Mouse (Mus musculus) ES-E14 (cell line): ENCODE measurements around the gene Lasp1. TPM values are rescaled to one million over a fixed set of nuclear protein-coding genes. Genes with fewer than 3 reads are reported as not detected.

Experiments used
- DNase-seq: peaks from one replicate; pipeline ENCODE4 v3.0.0-alpha.2; 2013; ENCODE audit warnings: low read depth, low spot score
- H3K27ac ChIP-seq: 2 replicates; pipeline ENCODE4 v1.5.1; 2012; ENCODE audit warnings: low read depth, mild to moderate bottlenecking, low read length, moderate library complexity, mixed read lengths; ENCODE audit not compliant: poor library complexity, insufficient read depth, severe bottlenecking
- H3K36me3 ChIP-seq: 2 replicates; pipeline ENCODE4 v1.6.1; 2012; ENCODE audit warnings: mild to moderate bottlenecking, low read length, moderate library complexity, mixed read lengths; ENCODE audit not compliant: control insufficient read depth, poor library complexity, insufficient read depth, severe bottlenecking
- H3K4me1 ChIP-seq, 2 experiments: fragments of 150-350 bp in 1 of 2; sonication (generic) in 1 of 2; 2 replicates each; pipeline ENCODE4 v1.6.1; 2012; ENCODE audit warnings: low read length in 2 of 2, mild to moderate bottlenecking in 1 of 2, mixed read lengths in 1 of 2; ENCODE audit not compliant: control insufficient read depth in 2 of 2, insufficient read depth in 2 of 2, poor library complexity in 1 of 2
- H3K4me3 ChIP-seq, 2 experiments: fragments of 150-350 bp in 1 of 2; sonication (generic) in 1 of 2; 2 replicates each; pipeline ENCODE4 v1.5.1; 2012; ENCODE audit warnings: low read length in 2 of 2, low read depth in 1 of 2, mild to moderate bottlenecking in 1 of 2, mixed read lengths in 1 of 2; ENCODE audit not compliant: insufficient read depth in 1 of 2, poor library complexity in 1 of 2, severe bottlenecking in 1 of 2
- H3K9ac ChIP-seq: 2 replicates; pipeline ENCODE4 v1.6.1; 2012; ENCODE audit warnings: low read depth, mild to moderate bottlenecking, low read length, mixed read lengths; ENCODE audit not compliant: poor library complexity, insufficient read depth, severe bottlenecking
- H3K9me3 ChIP-seq: fragments of 150-350 bp; sonication (generic); 2 replicates; pipeline ENCODE4 v1.6.1; 2012; ENCODE audit warnings: low read depth, mild to moderate bottlenecking, low read length; ENCODE audit not compliant: control insufficient read depth, insufficient read depth
- CHD2 ChIP-seq: IDR thresholded peaks from 2 replicates; pipeline ENCODE4 v1.6.1; 2014; ENCODE audit warnings: mild to moderate bottlenecking, low read depth, low read length, inconsistent platforms
- HCFC1 ChIP-seq: IDR thresholded peaks from 2 replicates; pipeline ENCODE4 v1.6.1; 2012; ENCODE audit warnings: low read length, inconsistent platforms, borderline replicate concordance; ENCODE audit not compliant: insufficient read depth
- MAFK ChIP-seq: IDR thresholded peaks from 2 replicates; pipeline ENCODE4 v1.6.1; 2014; ENCODE audit warnings: mild to moderate bottlenecking, low read depth, low read length, inconsistent platforms; ENCODE audit not compliant: insufficient read depth
- ZC3H11A ChIP-seq: IDR thresholded peaks from 2 replicates; pipeline ENCODE4 v1.6.1; 2012; ENCODE audit warnings: low read depth, mild to moderate bottlenecking, inconsistent platforms, low read length, borderline replicate concordance
- ZNF384 ChIP-seq: IDR thresholded peaks from 2 replicates; pipeline ENCODE4 v1.6.1; 2012; ENCODE audit warnings: low read depth, low read length, inconsistent platforms
- in situ Hi-C, 2 experiments: fragments of 600-800 bp; cut with MboI; formaldehyde crosslinking; loops; one replicate each; pipeline ENCODE4 v1.15.1; 2025; ENCODE audit warnings: low sequenced_read_pairs in 2 of 2, inconsistent platforms in 1 of 2; ENCODE audit not compliant: unreplicated experiment in 2 of 2
- total RNA-seq: library from RNA; depleted of rRNA; stranded (reverse); fragments of 300-350 nt; gene quantifications from 2 replicates; pipeline ENCODE4 v1.2.3, GENCODE M21; 2012

Gene Lasp1
- total RNA-seq, 1 experiment, result 147 TPM

GRCm38 (mm10) chr11:97803847-97804246 lies 5.0 kb downstream of the Lasp1 start:
- H3K9me3 ChIP-seq, result no peaks in the 10 kb centered on the region
- peak overlapping the region in 1 of 2 experiments; percentile 4; a peak in 2 of 4 replicates for H3K4me3 ChIP-seq
- H3K9ac ChIP-seq, result no peak overlapping the region; the same call in 1 of the 2 replicates
- peaks cover 15 to 39% of the 10 kb centered on the region in 2 experiments; a peak in 3 of 4 replicates for H3K4me1 ChIP-seq
- H3K27ac ChIP-seq, result peak overlapping the region; percentile 74; the same call in 1 of the 2 replicates
- TF ChIP-seq HCFC1 (no peak), MAFK (no peak), ZC3H11A (no peak), ZNF384 (no peak), CHD2 (no peak)
- DNase-seq, result no peak
- in situ Hi-C loops, result no loop called here
- H3K36me3 ChIP-seq, result peaks cover 18% of the 10 kb centered on the region

- peak overlapping the region in 1 of 2 experiments; percentile 37; a peak in 1 of 4 replicates for H3K4me3 ChIP-seq
- H3K36me3 ChIP-seq, result peaks cover 29% of the 10 kb centered on the region
- in situ Hi-C loops, result no loop called here
- H3K9ac ChIP-seq, result peak overlapping the region; percentile 64; the same call in 1 of the 2 replicates
- no peak for TF ChIP-seq HCFC1
- TF ChIP-seq ZC3H11A, result no peak
- H3K9me3 ChIP-seq, result no peaks in the 10 kb centered on the region
- H3K4me1 ChIP-seq, result peaks cover 17 to 50% of the 10 kb centered on the region in 2 experiments; a peak in 3 of 4 replicates
- DNase-seq, result no peak
- H3K27ac ChIP-seq, result peak overlapping the region; percentile 74; the same call in 1 of the 2 replicates
These were observed 6.3 kb downstream of the Lasp1 start for GRCm38 (mm10) chr11:97804841-97805661.

GRCm38 (mm10) chr11:97805662-97806612 lies 7.1 kb downstream of the Lasp1 start:
- peaks cover 34% of the 10 kb centered on the region for H3K36me3 ChIP-seq
- peak overlapping the region; percentile 48 for H3K27ac ChIP-seq
- peak overlapping the region; percentile 5 to 37; a peak in 3 of 4 replicates for H3K4me3 ChIP-seq
- no peak for DNase-seq
- no peaks in the 10 kb centered on the region for H3K9me3 ChIP-seq
- in situ Hi-C loops, result no loop called here
- peaks cover 17 to 54% of the 10 kb centered on the region in 2 experiments; a peak in 3 of 4 replicates for H3K4me1 ChIP-seq
- TF ChIP-seq ZC3H11A (no peak), CHD2 (0 out of 2 replicates have a peak, but pooled peaks have one; percentile 16)
- H3K9ac ChIP-seq, result peak overlapping the region; percentile 16; the same call in 1 of the 2 replicates

GRCm38 (mm10) chr11:97806613-97806964 lies 7.8 kb downstream of the Lasp1 start:
- no peak overlapping the region for H3K9ac ChIP-seq
- H3K27ac ChIP-seq, result peak overlapping the region; percentile 48; the same call in 1 of the 2 replicates
- TF ChIP-seq ZC3H11A (no peak), CHD2 (no peak), ZNF384 (no peak), HCFC1 (no peak), MAFK (no peak)
- no peak for DNase-seq
- H3K36me3 ChIP-seq, result peaks cover 34% of the 10 kb centered on the region
- peak overlapping the region; percentile 5 to 37; a peak in 3 of 4 replicates for H3K4me3 ChIP-seq
- no peaks in the 10 kb centered on the region for H3K9me3 ChIP-seq
- in situ Hi-C loops, result no loop called here
- peaks cover 17 to 54% of the 10 kb centered on the region in 2 experiments; a peak in 3 of 4 replicates for H3K4me1 ChIP-seq
